Mouse (Mus musculus) layer of hippocampus, adult 11-12 months (tissue): ENCODE measurements around the gene Aurkaip1.
A peak's percentile ranks its signal among the peaks of the same experiment; 100 is the strongest.

Experiments
- DNase-seq: peaks from one replicate; pipeline ENCODE4 v3.0.0; 2022; ENCODE audit warnings: low spot score

Aurkaip1 gene

DNA sequence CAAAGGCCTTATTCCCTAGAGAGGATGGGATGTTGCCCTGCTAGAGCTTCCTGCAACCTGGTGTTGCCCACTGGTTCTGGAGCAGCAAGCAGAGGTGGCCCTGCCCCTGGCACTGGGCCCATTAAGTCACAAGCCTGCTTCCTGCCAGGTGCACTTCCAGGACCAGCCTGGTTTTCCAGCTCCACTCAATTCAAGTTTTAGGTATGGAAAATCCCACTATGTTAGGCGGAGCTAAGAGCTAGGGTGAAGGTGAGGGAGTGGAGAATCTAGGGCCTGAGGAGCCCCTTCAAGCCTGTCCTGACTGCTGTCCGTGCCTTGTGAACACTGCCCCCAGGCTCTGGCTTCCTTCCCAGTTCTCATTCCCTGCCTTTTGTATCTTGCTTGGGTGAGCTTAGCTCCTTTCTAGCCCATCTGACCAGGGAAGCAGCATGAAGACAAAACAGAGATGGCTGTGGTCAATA is 20.9 kb downstream of the Aurkaip1 start:
- DNase-seq = no peak

DNA sequence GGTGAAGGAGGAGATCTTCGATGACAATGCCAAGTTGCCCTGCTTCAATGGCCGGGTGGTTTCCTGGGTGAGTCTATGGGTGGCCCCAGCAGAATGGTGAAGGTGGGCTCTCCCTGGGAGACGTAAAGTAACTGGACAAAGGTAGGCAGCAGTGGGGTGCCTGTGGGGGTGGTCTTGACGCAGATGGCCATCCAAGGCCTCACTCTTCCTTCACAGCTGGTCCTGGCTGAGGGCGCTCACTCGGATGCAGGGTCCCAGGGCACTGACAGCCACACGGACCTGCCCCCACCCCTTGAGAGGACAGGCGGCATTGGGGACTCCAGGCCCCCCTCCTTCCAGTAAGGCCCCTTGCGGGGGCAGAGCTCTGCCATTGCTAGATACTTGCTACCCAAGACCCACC is 22.3 kb downstream of the Aurkaip1 start:
- no peak for DNase-seq

GRCm38 (mm10) chr4:155854991-155855390 is 23.9 kb downstream of the Aurkaip1 start:
- no peak for DNase-seq

DNA sequence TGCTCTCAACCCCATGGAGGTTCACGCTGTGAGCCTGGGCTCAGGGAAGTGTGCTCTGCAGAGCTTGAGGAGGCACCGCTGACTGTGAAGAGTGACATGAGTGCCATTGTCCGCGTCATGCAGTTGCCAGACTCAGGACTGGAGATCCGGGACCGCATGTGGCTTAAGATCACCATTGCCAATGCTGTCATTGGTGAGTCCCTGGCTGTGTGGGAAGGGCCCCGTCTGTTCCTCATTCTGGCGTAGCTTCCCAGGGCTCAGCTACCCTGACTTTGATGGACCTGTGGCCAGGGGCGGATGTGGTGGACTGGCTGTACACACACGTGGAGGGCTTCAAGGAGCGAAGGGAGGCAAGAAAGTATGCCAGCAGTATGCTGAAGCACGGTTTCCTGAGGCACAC is 25.0 kb downstream of the Aurkaip1 start:
- DNase-seq = no peak

DNA sequence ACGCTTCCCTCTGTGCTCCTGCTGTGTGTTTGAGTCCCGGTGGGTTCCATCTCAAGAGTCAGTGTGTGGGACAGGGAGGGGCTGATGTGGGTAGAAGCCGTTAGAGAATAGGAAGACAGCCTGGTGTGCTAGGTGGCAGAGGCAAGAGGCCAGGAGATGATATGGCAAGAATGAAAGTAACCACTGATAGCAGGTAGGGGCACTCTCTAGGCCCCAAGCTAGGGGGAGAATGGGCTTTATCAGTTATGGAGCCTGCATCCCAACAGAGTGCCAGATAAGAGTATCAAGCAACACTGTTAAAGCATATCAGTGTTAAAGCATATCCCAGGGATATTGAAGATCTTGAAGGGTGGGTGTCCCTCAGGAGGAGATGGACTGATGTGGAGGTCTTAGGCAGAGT is 25.8 kb downstream of the Aurkaip1 start:
- DNase-seq = no peak

GRCm38 (mm10) chr4:155859318-155859717 is 28.2 kb downstream of the Aurkaip1 start:
- DNase-seq = no peak

GRCm38 (mm10) chr4:155861787-155862186 is 30.7 kb downstream of the Aurkaip1 start:
- no peak for DNase-seq

- no peak for DNase-seq
Observed at GRCm38 (mm10) chr4:155863001-155863400, 31.9 kb downstream of the Aurkaip1 start, which contains the start of gene Tas1r3. Tas1r3 (minus strand) TSS chr4:155863362.

DNA sequence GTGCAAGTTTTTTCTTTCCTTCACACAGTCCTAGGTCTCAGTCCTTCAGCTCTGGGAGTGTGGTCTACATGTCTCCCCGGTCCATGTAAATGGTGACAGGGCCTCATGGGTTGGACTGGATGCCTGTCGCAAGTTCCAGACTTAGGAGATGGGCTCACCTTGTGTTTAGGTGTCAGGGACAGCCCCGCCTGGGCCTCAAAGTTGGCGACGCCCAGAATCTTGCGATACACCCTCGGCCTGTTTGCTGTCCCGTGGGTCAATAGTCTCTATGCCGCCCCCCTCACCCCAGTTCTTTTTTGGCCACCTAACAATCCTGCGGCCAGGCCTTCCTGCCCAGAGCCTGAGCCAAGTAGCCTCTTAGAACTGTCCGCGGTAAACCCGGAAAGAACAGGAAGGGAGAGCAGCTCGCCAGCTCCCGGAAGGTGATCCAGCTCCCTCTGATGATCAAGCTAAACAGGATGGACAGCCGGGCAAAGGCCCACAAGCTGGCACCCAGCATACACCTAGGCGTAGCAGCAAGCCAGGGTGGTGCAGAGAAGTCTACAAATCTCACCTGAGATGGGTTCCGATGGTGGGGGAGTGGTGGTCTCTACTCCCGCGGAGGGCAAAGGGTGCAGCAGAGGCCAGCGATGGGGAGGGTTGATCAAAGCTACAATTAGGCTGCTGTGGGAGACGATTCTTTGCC is 37.7 kb downstream of the Aurkaip1 start:
- no peak for DNase-seq

GRCm38 (mm10) chr4:155869317-155870033 is 38.4 kb downstream of the Aurkaip1 start, which contains the start of the genes Cptp and Ints11:
Cptp (minus strand) TSS chr4:155869440.
Ints11 (plus strand) TSS chr4:155869546.
- peak; percentile 94 for DNase-seq

DNA sequence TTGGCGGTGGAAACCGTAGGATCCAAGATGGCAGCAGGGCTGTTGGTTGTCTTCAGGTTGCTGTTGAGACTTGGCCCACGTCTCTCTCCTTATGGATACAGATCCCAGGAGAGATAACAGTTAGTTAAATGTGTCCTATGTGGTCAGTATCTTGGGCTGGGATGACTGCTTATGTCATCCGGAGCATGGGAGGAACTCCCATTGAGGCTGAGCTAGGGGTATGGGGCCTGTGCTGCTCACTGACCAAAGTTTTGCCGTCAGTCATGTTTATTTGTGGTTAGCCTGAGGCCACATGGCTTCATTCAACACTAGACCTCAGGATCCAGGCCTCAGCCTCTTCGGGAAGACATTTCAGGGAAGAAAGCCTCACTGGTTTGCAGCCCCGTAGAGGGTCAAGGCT is 40.3 kb downstream of the Aurkaip1 start:
- no peak for DNase-seq
